14 mouse cellular contexts compared by ENCODE assay signal in the genomic region with DNA sequence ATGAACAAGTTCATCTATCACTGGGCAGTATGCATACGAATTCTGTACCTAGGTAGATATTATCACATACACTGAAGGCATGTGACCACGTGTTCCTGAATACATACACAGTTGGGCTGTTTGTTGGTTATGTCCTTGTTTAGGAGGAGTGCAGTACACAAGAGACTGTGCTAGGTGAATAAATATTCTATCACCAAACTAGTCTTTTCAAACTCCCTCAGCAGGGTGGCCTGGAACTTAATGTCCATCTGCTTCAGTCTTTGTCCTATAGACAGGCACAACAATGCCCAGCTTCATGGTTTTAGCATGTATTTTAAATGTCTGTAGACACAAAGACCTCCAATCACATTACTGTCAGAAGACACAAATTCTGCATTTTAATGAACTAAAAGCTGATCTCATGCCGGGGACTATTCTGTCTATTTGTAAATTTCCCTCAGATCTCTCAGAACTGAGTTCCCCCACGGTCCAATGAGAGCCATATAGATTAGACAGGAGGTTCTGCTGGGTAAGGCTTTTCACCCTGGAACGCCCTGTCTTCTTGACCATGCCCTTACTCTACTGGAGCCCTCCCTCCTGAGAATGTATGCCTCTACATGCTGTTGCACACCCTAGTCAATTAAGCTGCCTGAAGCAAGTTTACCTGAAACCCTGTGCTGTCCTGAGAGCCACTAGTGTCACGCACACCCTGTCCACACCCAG.
A peak's percentile ranks its signal among the peaks of the same experiment; 100 is the strongest.
DNase-seq lines count a peak whose midpoint lies in the region; ATAC-seq and TF ChIP-seq lines count a peak whose summit lies in the region.
"Had no signal": no experiment of that assay in that cellular context is flagged by ENCODE, and none has a peak within 500 bp of the region (broad histone marks: within the 10 kb centered on the region; RNA-seq: fewer than 3 reads in every experiment).

No protein-coding gene starts in this region.

- DNase-seq in midbrain, embryonic 10.5 days (ENCODE audit: low spot score): no peak
- no peak for DNase-seq in midbrain, postnatal 0 days (ENCODE audit: low spot score)
- peak; percentile 40 for DNase-seq in hindbrain, embryonic 10.5 days (ENCODE audit: low spot score)
- no peak for DNase-seq in stomach, postnatal 0 days (ENCODE audit: low spot score)
- DNase-seq in kidney, adult 18-20 months: no peak
- no peak for DNase-seq in thymus, adult 18-20 months
- DNase-seq: adrenal gland, postnatal 14 days; liver, embryonic 13.5 days; right cerebral cortex, postnatal 14 days had no signal

- WGBS in midbrain, embryonic 10.5 days: 78% methylated on average over 6 of the region's 6 CpGs
- WGBS in midbrain, postnatal 0 days: 41% methylated on average over 6 of the region's 6 CpGs
- WGBS in hindbrain, embryonic 10.5 days: 60% methylated on average over 6 of the region's 6 CpGs
- WGBS in limb, embryonic 13.5 days: 91% methylated on average over 6 of the region's 6 CpGs
- WGBS in neural tube, embryonic 13.5 days: 46% methylated on average over 6 of the region's 6 CpGs
- WGBS in stomach, postnatal 0 days: 85% methylated on average over 6 of the region's 6 CpGs

- TF ChIP-seq CTCF in midbrain, postnatal 0 days (IDR thresholded peaks at IDR 0.05): no peak
- TF ChIP-seq CTCF in stomach, postnatal 0 days (IDR thresholded peaks at IDR 0.05; ENCODE audit: low read depth): no peak

- no peak for ATAC-seq in midbrain, postnatal 0 days (ENCODE audit: low FRiP score)
- no peak for ATAC-seq in limb, embryonic 13.5 days (ENCODE audit: low FRiP score, low read depth)
- peak; percentile 34; the same call in 1 of the 2 replicates for ATAC-seq in neural tube, embryonic 13.5 days (ENCODE audit: low read depth)
- no peak for ATAC-seq in stomach, postnatal 0 days (ENCODE audit: low FRiP score, low TSS enrichment)
- ATAC-seq: intestine, embryonic 15.5 days had no signal

- H3K4me1 ChIP-seq in midbrain, embryonic 10.5 days: peaks cover 24% of the 10 kb centered on the region
- H3K4me1 ChIP-seq in midbrain, postnatal 0 days (ENCODE audit: insufficient read depth, low read length): no peaks in the 10 kb centered on the region
- peaks cover 40% of the 10 kb centered on the region for H3K4me1 ChIP-seq in hindbrain, embryonic 10.5 days (replicated peaks)
- peaks cover 37% of the 10 kb centered on the region for H3K4me1 ChIP-seq in limb, embryonic 13.5 days
- peaks cover 21% of the 10 kb centered on the region for H3K4me1 ChIP-seq in neural tube, embryonic 13.5 days (replicated peaks)
- H3K4me1 ChIP-seq in stomach, postnatal 0 days (replicated peaks; ENCODE audit: control insufficient read depth, insufficient read depth): no peaks in the 10 kb centered on the region
- H3K4me1 ChIP-seq: intestine, embryonic 15.5 days; liver, embryonic 13.5 days had no signal

- H3K9ac ChIP-seq in midbrain, postnatal 0 days (replicated peaks; ENCODE audit: low read length, poor library complexity, severe bottlenecking): no peak overlapping the region
- no peak overlapping the region for H3K9ac ChIP-seq in limb, embryonic 13.5 days
- H3K9ac ChIP-seq in neural tube, embryonic 13.5 days: no peak overlapping the region
- no peak overlapping the region for H3K9ac ChIP-seq in stomach, postnatal 0 days (ENCODE audit: low read length)
- H3K9ac ChIP-seq: heart, embryonic 15.5 days; intestine, embryonic 15.5 days; liver, embryonic 13.5 days had no signal

- no peaks in the 10 kb centered on the region for H3K27me3 ChIP-seq in midbrain, embryonic 10.5 days (ENCODE audit: low read depth, poor library complexity, severe bottlenecking)
- H3K27me3 ChIP-seq in midbrain, postnatal 0 days (ENCODE audit: insufficient read depth, low read length): no peaks in the 10 kb centered on the region
- H3K27me3 ChIP-seq in hindbrain, embryonic 10.5 days (ENCODE audit: insufficient read depth, poor library complexity, severe bottlenecking): no peaks in the 10 kb centered on the region
- H3K27me3 ChIP-seq in limb, embryonic 13.5 days: no peaks in the 10 kb centered on the region
- no peaks in the 10 kb centered on the region for H3K27me3 ChIP-seq in neural tube, embryonic 13.5 days
- no peaks in the 10 kb centered on the region for H3K27me3 ChIP-seq in stomach, postnatal 0 days (ENCODE audit: control insufficient read depth, insufficient read depth, low read length)
- H3K27me3 ChIP-seq: CH12.LX; heart, embryonic 15.5 days; intestine, embryonic 15.5 days; liver, embryonic 13.5 days had no signal

- H3K36me3 ChIP-seq in midbrain, embryonic 10.5 days: no peaks in the 10 kb centered on the region
- no peaks in the 10 kb centered on the region for H3K36me3 ChIP-seq in midbrain, postnatal 0 days (ENCODE audit: insufficient read depth, low read length)
- peaks cover 4% of the 10 kb centered on the region; the same call in 1 of the 2 replicates for H3K36me3 ChIP-seq in hindbrain, embryonic 10.5 days
- H3K36me3 ChIP-seq in limb, embryonic 13.5 days: peaks cover 28% of the 10 kb centered on the region
- H3K36me3 ChIP-seq in neural tube, embryonic 13.5 days: no peaks in the 10 kb centered on the region
- 0 out of 2 replicates have a peak, but pooled peaks cover 3% of the 10 kb centered on the region for H3K36me3 ChIP-seq in stomach, postnatal 0 days (ENCODE audit: control insufficient read depth, insufficient read depth, low read length)

- H3K4me3 ChIP-seq in midbrain, embryonic 10.5 days: no peak overlapping the region
- H3K4me3 ChIP-seq in midbrain, postnatal 0 days (ENCODE audit: low read depth, low read length): no peak overlapping the region
- no peak overlapping the region for H3K4me3 ChIP-seq in hindbrain, embryonic 10.5 days
- no peak overlapping the region for H3K4me3 ChIP-seq in limb, embryonic 13.5 days
- H3K4me3 ChIP-seq in neural tube, embryonic 13.5 days: no peak overlapping the region
- H3K4me3 ChIP-seq in stomach, postnatal 0 days (ENCODE audit: low read depth, low read length): no peak overlapping the region
- H3K4me3 ChIP-seq: heart, embryonic 15.5 days; intestine, embryonic 15.5 days; liver, embryonic 13.5 days had no signal

- H3K4me2 ChIP-seq in midbrain, postnatal 0 days (ENCODE audit: low read depth, low read length, poor library complexity, severe bottlenecking): no peak overlapping the region
- H3K4me2 ChIP-seq in limb, embryonic 13.5 days (replicated peaks): no peak overlapping the region
- H3K4me2 ChIP-seq in neural tube, embryonic 13.5 days: no peak overlapping the region
- no peak overlapping the region for H3K4me2 ChIP-seq in stomach, postnatal 0 days (replicated peaks; ENCODE audit: low read depth)
- H3K4me2 ChIP-seq: heart, embryonic 15.5 days; intestine, embryonic 15.5 days; liver, embryonic 13.5 days had no signal

- no peak for TF ChIP-seq EP300 in stomach, postnatal 0 days (optimal IDR thresholded peaks at IDR 0.05)

- H3K9me3 ChIP-seq in midbrain, embryonic 10.5 days (replicated peaks): no peaks in the 10 kb centered on the region
- H3K9me3 ChIP-seq in midbrain, postnatal 0 days (ENCODE audit: low read length): no peaks in the 10 kb centered on the region
- H3K9me3 ChIP-seq in hindbrain, embryonic 10.5 days: no peaks in the 10 kb centered on the region
- H3K9me3 ChIP-seq in limb, embryonic 13.5 days: no peaks in the 10 kb centered on the region
- no peaks in the 10 kb centered on the region for H3K9me3 ChIP-seq in neural tube, embryonic 13.5 days
- no peaks in the 10 kb centered on the region for H3K9me3 ChIP-seq in stomach, postnatal 0 days (ENCODE audit: control insufficient read depth, low read length)
- H3K9me3 ChIP-seq: heart, embryonic 15.5 days; intestine, embryonic 15.5 days; liver, embryonic 13.5 days had no signal

- H3K27ac ChIP-seq in midbrain, embryonic 10.5 days (replicated peaks): peak overlapping the region; percentile 69
- no peak overlapping the region for H3K27ac ChIP-seq in midbrain, postnatal 0 days (ENCODE audit: low read depth, low read length)
- H3K27ac ChIP-seq in hindbrain, embryonic 10.5 days: peak overlapping the region; percentile 84
- peak overlapping the region; percentile 75 for H3K27ac ChIP-seq in limb, embryonic 13.5 days
- H3K27ac ChIP-seq in neural tube, embryonic 13.5 days (replicated peaks): no peak overlapping the region
- no peak overlapping the region for H3K27ac ChIP-seq in stomach, postnatal 0 days (replicated peaks)
- H3K27ac ChIP-seq: heart, embryonic 15.5 days; intestine, embryonic 15.5 days; liver, embryonic 13.5 days had no signal

Comparison
In these comparisons a context has a peak if more than half of its experiments do, and no peak if none do; other contexts are left out.
1. H3K27ac ChIP-seq: peak in midbrain, embryonic 10.5 days (single experiment), hindbrain, embryonic 10.5 days (single experiment) and limb, embryonic 13.5 days (single experiment); none in midbrain, postnatal 0 days (single experiment), neural tube, embryonic 13.5 days (single experiment) and stomach, postnatal 0 days (single experiment).